Mouse (Mus musculus): ENCODE data around the gene Gm10490. TPM values are rescaled to one million over a fixed set of nuclear protein-coding genes. Genes with fewer than 3 reads are reported as not detected.
"Not testable (repeated sequence)": the region's sequence is repeated elsewhere in the genome, so short reads cannot be mapped to it uniquely, and the experiment has no call there.

The Gm10490 gene
- total RNA-seq, 2 experiments from 2014 or later, result not detected

- Histone ChIP-seq H3K27ac (peak within 1 kb of the TSS; percentile 93), H3K4me3 (peak within 1 kb of the TSS; percentile 77)
- intact Hi-C loops (cut with DNase I), result no loop called here
- TF ChIP-seq CTCF (IDR thresholded peaks at IDR 0.05), result no peak
- DNase-seq, result peak; percentile 92
Observed at GRCm38 (mm10) chrX:7898880-7899874, 10.2 kb upstream of the Gm10490 start, which contains the start of the genes Pqbp1 and Timm17b. Gene Pqbp1 (minus strand): TSS chrX:7899269. Gene Timm17b (plus strand): TSS chrX:7899357.

- no peak overlapping the region for H3K27ac ChIP-seq
- no peak for TF ChIP-seq CTCF (IDR thresholded peaks at IDR 0.05)
- intact Hi-C loops (cut with DNase I), result no loop called here
Observed at GRCm38 (mm10) chrX:7904441-7904840, 4.9 kb upstream of the Gm10490 start.

DNA sequence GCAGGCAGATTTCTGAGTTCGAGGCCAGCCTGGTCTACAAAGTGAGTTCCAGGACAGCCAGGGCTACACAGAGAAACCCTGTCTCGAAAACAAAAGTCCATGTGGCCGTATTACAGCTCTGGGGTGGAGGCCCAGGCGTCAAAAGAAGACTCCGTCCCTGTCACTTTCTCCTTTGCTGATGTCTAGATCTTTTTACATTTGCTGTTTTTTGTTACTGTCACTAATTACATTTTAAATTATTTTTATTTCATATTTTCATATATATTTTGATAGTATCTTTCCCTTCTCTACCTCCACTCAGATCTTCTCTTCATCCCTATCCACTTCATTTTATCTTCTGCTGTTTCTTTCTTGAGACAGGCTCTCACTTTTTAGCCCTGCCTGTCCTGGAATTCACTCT, 1.6 kb upstream of the Gm10490 start, which contains the start of gene Gm10491:
Gm10491 (minus strand) TSS at position 101 of the 400 bp plus-strand sequence.
- no peak for DNase-seq
- intact Hi-C loops (cut with DNase I), result no loop called here
- H3K4me3 ChIP-seq, result no peak within 1 kb of the TSS
- TF ChIP-seq CTCF (IDR thresholded peaks at IDR 0.05), result no peak
- H3K27ac ChIP-seq, result no peak within 1 kb of the TSS

More at GRCm38 (mm10) chrX:7904441-7904840, 4.9 kb upstream of the Gm10490 start:
- no peak for DNase-seq
- no peak overlapping the region for H3K4me3 ChIP-seq

DNA sequence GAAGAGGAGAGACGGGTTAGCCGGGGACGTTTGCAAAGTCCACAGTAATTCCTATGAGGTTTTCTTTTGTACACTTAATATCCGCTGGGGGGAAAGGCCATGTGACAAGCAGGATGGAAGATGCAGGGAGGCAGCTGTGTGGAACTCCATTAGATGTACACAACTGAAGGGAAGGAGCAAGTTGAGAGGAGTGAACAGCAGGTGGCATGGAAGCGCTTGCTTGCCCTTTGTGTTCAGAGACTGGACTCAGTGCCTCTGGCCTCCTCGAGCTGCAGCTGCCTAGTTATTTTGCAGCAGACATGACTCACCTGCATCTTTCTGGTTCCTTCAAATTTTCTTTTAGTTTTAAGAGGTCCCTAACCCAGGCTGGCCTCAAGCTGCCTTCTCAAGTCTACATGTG, 1.1 kb downstream of the Gm10490 start:
- intact Hi-C loops (cut with DNase I), result loop anchor here (5.0 kb wide), 1 partner anchor 107 kb away; the partner anchor contains the start of gene Glod5
- TF ChIP-seq CTCF (IDR thresholded peaks at IDR 0.05), result peak; percentile 5; the same call in 1 of the 2 replicates
- DNase-seq, result no peak
- H3K4me3 ChIP-seq, result no peak overlapping the region
- H3K27ac ChIP-seq, result no peak overlapping the region

- intact Hi-C loops (cut with DNase I); H3K27ac ChIP-seq; DNase-seq; H3K4me3 ChIP-seq: not testable (repeated sequence)
- peak; percentile 38 for TF ChIP-seq CTCF (IDR thresholded peaks at IDR 0.05)
Observed at GRCm38 (mm10) chrX:7915669-7916068, 6.3 kb downstream of the Gm10490 start.

DNA sequence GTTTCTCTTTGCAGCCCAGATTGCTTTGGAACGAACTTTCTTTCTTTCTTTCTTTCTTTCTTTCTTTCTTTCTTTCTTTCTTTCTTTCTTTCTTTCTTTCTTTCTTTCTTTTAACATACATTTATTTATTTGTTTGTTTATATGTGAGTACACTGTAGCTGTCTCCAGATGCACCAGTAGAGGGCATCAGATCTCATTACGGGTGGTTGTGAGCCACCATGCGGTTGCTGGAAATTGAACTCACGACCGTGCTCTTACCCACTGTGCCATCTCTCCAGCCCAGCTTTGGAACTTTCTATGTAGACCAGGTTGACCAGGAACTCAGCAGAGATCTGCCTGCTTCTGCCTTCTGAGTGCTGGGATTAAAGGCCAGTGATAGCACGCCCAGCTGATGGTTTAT, 8.6 kb downstream of the Gm10490 start:
- H3K27ac ChIP-seq; intact Hi-C loops (cut with DNase I); DNase-seq; H3K4me3 ChIP-seq: not testable (repeated sequence)

DNA sequence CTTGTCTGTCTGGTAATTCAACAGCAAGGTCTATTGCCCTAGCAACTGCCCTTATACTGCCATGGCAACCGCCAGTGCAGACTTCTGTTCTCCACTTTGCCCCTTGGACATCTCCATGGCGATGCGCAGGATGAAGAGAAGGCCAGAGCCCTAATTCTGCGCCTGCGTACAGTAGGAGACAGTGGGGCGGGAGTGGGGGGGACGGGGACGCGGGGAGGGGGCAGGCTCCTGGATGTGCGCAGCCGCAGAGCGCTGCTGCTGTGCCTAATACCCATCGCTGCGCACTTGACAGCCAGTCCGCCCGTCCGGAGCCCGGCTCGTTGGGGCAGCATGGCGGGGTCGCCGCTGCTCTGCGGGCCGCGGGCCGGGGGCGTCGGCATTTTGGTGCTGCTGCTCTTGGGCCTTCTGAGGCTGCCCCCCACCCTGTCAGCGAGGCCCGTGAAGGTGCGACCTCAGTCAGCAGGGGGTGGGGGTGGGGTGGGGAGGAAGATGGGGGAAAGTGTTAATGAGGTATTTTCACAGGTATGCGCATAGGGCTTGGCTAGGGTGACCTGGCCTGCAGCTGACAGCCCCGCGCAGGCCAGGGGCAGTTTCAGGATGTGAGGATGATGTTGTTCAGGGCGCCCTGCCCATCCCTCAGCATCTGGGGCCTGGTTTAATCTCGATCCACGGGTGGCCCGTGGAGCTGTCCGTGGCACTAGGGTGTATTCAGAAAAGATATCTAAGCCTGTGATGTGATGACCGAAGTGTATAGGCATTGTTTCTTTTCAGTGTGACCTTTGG, 10.4 kb downstream of the Gm10490 start, which contains the start of gene Pcsk1n:
Pcsk1n (plus strand) TSS at position 222 of the 783 bp plus-strand sequence.
- Histone ChIP-seq H3K27ac (no peak within 1 kb of the TSS), H3K4me3 (no peak within 1 kb of the TSS)
- DNase-seq, result no peak
- TF ChIP-seq CTCF (IDR thresholded peaks at IDR 0.05), result no peak
- intact Hi-C loops (cut with DNase I), result no loop called here

DNA sequence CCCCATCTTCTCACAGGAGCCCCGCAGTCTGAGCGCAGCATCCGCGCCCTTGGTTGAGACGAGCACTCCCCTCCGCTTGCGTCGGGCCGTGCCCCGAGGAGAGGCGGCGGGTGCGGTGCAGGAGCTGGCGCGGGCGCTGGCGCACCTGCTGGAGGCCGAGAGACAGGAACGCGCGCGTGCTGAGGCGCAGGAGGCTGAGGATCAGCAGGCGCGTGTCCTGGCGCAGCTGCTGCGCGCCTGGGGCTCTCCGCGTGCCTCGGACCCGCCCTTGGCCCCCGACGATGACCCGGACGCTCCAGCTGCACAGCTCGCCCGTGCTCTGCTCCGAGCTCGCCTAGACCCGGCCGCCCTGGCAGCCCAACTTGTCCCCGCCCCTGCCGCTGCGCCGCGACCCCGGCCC, 12.7 kb downstream of the Gm10490 start:
- Histone ChIP-seq H3K4me3 (peak overlapping the region; percentile 53), H3K27ac (no peak overlapping the region)
- no peak for TF ChIP-seq CTCF (IDR thresholded peaks at IDR 0.05)
- intact Hi-C loops (cut with DNase I), result no loop called here
- no peak for DNase-seq

DNA sequence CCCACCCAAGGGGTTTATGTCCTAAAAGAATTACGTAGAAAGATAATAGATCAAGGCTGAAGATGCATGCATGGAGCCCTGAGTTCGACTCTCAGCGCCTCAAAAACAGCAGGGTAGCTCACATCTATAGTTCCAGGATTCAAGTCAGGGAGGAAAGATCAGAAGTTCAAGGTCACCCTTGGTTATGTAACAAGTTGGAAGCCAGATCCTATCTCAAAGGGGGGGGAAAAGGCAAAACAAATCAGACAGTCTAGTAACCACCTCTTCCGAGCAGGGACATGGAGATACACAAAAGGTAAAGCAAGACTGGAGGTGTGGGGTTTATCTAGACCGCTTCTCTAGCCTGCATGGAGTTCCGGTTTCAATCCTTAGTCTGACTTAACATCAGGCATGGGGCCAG, 16.9 kb downstream of the Gm10490 start:
- no peak overlapping the region for H3K27ac ChIP-seq
- no peak for DNase-seq
- intact Hi-C loops (cut with DNase I), result no loop called here
- no peak overlapping the region for H3K4me3 ChIP-seq
- no peak for TF ChIP-seq CTCF (IDR thresholded peaks at IDR 0.05)

- no peak for DNase-seq
- TF ChIP-seq CTCF (IDR thresholded peaks at IDR 0.05), result no peak
- intact Hi-C loops (cut with DNase I), result no loop called here
- no peak overlapping the region for H3K27ac ChIP-seq
- no peak overlapping the region for H3K4me3 ChIP-seq
Observed at GRCm38 (mm10) chrX:7927116-7927515, 17.8 kb downstream of the Gm10490 start.

- no peak within 1 kb of the TSS for H3K4me3 ChIP-seq
- no peak for DNase-seq
- TF ChIP-seq CTCF (IDR thresholded peaks at IDR 0.05), result no peak
- H3K27ac ChIP-seq, result no peak within 1 kb of the TSS
- intact Hi-C loops (cut with DNase I), result no loop called here
Observed at GRCm38 (mm10) chrX:7928270-7928790, 19.0 kb downstream of the Gm10490 start, which contains the start of gene Eras. Gene Eras (minus strand): TSS chrX:7928607.

GRCm38 (mm10) chrX:7936874-7937273, 27.5 kb downstream of the Gm10490 start:
- Histone ChIP-seq H3K27ac (no peak overlapping the region), H3K4me3 (no peak overlapping the region)
- intact Hi-C loops (cut with DNase I), result no loop called here
- no peak for TF ChIP-seq CTCF (IDR thresholded peaks at IDR 0.05)
- no peak for DNase-seq

Measured in gastrocnemius, adult 2 months (tissue).